Mouse (Mus musculus) B cell, adult 2 months (primary cell): ENCODE measurements around the gene 1700030K09Rik.
A peak's percentile ranks its signal among the peaks of the same experiment; 100 is the strongest.

Source experiments
- DNase-seq, 2 experiments: peaks; one replicate each; pipeline ENCODE4 v3.0.0; 2022

Gene 1700030K09Rik

DNA sequence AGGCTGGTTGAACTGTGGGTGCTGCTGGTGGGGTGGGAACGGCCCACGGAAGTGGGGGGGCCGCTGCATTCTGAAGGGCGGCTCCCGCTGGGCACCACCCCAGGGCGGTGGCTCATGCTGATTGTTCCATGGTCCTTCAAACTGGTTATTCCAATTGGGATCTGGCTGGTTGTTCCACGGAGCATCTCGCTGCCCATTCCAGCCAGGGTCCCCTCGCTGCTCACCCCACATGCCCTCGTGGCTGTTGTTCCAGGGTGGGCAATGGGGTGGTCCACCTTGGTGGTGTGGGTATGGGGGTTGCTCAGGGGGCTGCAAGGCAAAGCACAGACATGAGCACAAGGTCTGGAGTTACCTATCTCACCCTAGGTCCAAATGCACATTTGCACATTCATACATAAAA lies 20.5 kb downstream of the 1700030K09Rik start:
- no peak for DNase-seq

DNA sequence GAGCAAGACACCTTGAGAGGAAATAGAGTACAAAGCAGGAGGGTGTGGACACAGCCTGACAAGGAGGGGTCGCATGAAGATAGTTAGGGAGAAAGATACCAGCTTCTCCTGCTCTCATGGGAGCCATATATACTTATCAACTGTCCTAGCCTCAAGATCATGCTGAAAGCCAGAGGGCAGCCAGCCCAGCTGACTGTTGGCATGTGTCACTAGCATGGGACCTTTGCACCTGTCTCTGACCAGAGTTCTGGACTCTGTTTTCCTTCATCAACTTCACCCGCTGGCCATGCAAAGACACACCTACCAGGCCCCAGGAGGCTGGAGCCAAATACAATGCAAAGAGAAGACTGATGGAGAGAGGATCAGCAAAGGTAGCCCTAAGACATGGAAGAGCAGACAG lies 25.6 kb downstream of the 1700030K09Rik start:
- no peak for DNase-seq

- no peak for DNase-seq
Observed at GRCm38 (mm10) chr8:72469984-72470383, 26.3 kb downstream of the 1700030K09Rik start.

GRCm38 (mm10) chr8:72470684-72471083 lies 27.0 kb downstream of the 1700030K09Rik start:
- DNase-seq = no peak

GRCm38 (mm10) chr8:72474826-72475546 lies 31.3 kb downstream of the 1700030K09Rik start, which contains the start of gene Cherp:
Cherp (minus strand) TSS chr8:72475226.
- DNase-seq = peak; percentile 94

DNA sequence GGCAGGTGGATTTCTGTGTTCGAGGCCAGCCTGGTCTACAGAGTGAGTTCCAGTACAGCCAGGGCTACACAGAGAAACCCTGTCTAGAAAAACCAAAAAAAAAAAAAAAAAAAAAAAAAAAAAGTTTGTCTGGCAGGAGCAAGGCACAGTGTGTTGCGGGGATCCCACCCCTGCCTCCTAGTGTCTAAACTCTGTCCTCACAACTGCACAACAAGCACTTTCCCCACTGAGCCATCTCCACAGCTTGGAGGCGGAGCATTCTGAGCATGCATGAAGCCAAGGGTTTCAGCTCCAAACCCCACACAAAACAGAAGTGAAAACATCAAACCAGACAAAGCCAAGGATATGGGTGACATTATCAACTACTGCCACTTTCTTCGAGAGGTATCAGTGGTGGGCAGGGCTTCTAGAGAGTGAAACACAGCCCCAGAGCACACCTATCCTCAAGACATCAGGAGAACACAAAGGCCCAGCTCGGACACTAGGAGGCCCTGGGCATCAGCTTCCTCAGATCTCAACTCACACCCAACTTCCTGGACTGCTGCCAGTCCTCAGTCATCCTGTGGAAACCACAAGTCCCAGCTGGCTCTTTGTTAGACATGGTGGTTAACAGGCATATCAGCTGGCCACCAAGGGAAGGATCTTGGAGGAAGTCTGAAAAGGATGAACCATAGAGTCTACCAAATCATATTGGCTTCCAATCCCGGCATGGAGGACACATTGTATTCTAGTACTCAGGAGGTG lies 41.9 kb downstream of the 1700030K09Rik start:
- peak; percentile 12 to 16 for DNase-seq

GRCm38 (mm10) chr8:72487014-72487413 lies 43.3 kb downstream of the 1700030K09Rik start:
- no peak for DNase-seq

DNA sequence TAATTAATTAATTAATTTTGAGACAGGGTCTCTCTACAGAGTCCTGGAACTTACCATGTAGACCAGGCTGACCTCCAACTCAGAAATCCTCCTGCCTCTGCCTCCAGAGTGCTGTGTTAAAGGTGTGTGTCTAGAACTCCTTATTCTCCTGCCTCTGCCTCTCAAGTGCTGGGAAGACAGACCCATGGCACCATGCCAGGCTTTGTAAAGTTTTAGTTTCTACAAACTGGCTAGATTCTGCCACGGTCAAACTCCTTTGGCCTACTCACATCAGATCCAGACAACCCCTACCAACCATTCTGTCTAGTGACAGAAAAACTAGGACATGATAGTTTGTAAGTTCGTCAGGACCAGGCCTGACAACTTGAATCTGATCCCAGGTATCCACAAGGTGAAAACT lies 47.3 kb downstream of the 1700030K09Rik start:
- no peak for DNase-seq

DNA sequence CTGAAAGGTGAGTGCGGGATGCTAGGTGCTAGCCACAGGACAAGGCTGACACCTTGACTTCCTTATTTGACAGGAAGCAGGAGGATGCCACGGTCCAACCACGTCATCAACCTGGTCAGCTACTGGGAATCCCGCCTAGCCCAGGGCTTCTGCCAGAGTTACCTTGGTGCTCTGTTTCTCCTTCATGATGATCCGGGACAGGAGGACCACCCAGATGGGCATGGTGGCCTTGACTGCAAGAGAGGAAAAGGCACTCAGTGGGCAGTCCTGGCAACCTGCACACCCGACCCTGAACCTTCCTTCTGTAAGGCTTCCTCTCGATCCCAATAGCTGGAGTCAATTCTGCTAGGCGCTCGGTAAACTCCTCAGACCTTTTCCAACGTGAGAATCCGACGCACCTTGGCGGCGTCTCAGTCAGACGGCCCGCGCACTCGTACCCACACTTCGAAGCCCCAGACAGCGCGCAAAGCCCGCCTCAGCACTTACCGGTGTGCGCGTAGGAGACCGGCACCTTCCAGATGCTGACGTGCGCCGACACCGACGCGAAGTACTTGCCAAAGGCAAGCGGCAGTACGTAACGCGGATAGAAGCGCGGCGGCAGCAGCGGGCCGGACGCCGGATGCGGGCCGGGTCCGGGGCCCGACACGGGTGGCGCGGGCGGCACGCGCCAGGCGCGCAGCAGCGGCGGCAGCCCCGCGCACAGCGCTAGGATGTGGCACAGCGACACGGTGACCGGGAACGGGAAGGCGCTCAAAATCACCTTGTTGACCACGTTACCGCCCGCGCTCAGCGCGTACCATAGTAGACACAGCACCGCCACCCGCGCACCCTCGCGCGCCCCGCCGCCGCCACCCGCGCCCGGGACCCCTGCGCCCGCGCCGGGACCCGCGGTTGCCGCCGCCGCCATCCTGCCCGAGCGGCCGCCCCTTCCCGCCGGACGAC lies 48.3 kb downstream of the 1700030K09Rik start, which contains the start of gene Slc35e1:
Gene Slc35e1 (minus strand): TSS at position 935 of the 942 bp plus-strand sequence.
- peak; percentile 45 to 57 for DNase-seq

GRCm38 (mm10) chr8:72492622-72493081 lies 49.0 kb downstream of the 1700030K09Rik start:
- peak; percentile 100 for DNase-seq

GRCm38 (mm10) chr8:72493381-72493780 lies 49.7 kb downstream of the 1700030K09Rik start:
- peak; percentile 13 to 15 for DNase-seq

DNA sequence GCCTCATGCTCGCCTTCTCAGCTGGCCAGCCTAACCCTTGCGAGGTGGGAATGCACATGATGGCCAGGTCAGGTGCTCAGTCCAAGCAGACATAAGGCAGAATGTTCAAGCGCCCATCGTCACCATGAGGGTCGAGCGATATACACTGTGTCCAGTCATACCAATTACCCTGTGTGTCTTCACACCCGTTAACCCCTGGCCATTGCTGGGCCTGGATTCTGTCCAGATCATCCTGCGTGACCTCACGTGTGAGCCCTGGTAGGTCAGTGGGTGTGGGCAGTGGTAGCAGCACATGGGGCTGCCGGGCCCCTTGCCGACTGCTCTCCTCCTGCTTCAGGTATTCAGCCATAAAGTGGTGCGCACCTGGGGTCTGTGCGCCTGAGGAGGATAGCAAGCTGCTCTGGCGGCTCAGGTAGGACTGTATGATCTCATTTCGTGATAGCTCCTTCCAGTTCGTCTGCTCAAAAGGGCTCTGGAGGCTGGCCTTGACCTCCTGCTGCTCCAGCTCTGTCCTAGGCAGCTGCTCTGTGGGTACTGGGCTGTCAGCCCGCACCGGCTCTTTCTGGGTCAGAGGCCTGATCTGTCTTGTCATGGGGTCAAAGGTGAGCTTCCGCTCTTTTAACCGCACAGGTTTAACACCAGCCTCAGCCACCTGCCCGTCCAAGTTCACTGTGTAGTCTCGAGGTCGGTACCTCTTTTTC lies 51.9 kb downstream of the 1700030K09Rik start:
- no peak for DNase-seq

GRCm38 (mm10) chr8:72496217-72496616 lies 52.5 kb downstream of the 1700030K09Rik start:
- no peak for DNase-seq

GRCm38 (mm10) chr8:72497911-72498310 lies 54.2 kb downstream of the 1700030K09Rik start:
- DNase-seq = no peak

- no peak for DNase-seq
Observed at GRCm38 (mm10) chr8:72498527-72498926, 54.8 kb downstream of the 1700030K09Rik start.

DNA sequence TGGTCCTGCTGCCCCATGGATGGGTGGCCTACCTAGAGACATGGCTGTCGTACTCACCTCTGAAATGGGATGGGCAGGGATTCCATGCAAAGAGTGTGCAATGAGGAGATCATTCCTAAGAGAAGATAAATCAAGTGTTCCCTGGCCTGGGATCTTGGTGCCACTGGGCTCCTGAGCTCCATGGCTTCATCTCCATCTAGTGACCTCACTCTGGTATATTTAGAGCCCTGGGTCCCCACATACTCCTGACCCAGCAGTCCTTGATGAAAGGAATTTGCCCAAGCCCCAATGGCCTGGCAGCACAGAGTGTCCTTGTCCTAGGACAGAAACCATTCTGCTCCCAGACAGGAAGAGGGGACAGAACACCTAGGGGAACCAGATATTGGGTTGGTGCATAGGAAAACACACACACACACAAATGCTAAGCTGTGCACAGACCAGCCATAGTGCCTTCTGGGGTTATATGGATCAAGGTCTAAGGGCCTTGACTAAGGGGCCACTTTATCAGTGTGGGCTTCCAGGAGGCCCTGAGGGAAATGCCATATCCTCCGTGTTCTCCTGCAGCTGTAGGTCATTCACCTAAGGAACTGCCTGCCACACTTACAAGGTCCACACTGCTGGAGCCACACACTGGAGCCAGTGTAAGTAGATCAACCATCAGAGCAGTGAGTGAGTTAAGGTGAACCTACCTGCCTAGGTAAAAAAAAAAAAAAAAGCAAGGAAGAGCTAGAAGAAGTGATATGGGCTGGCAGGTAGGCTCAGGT lies 56.0 kb downstream of the 1700030K09Rik start:
- no peak for DNase-seq

DNA sequence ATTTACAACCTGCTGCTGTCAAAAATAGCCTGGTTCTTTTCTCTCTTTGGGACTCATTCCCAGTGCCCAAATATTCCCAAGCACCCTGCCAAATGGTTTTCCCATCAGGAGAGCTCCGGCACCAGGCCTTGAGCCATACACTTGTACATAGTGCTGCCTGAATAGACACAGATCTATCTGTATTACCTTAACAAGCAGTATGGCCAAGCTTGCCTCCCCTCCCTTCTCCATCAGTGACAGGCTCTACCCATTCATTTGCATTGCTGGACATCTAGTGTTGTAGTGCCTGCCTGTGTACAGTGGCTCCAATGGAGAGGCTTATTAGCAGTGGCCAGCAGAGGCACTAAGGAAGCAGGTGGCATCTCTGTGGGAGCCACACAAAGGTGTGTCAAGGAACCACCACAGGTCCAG lies 56.8 kb downstream of the 1700030K09Rik start:
- no peak for DNase-seq

- no peak for DNase-seq
Observed at GRCm38 (mm10) chr8:72504137-72504536, 60.5 kb downstream of the 1700030K09Rik start.

GRCm38 (mm10) chr8:72504637-72505314 lies 61.1 kb downstream of the 1700030K09Rik start:
- DNase-seq = no peak

DNA sequence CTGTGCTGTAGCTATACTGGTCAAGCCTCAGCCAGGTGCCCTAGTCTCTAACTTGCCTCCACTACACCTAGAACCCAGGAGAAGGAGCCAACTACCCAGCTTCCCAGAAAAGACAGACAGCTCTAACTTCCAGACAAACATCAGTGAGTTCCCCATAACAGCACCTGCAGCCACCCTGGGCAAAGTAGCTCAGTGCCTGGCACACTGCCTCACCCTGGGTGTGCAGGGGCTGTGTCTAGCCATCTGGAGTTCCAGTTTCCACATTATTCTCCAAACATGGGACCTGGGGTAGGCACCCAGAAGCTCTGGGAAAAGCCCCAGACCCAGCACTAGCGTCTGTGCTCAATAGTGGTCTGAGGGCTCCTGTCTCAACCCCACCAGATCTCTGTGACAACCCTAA lies 63.8 kb downstream of the 1700030K09Rik start:
- DNase-seq = no peak
